In genomic region chr6:128296750-128297393, GRCm38 (mm10) we compare ENCODE assay signal across 8 mouse cellular contexts. TPM values are rescaled to one million over a fixed set of nuclear protein-coding genes. Genes with fewer than 3 reads are reported as not detected.
A peak's percentile ranks its signal among the peaks of the same experiment; 100 is the strongest.
DNase-seq lines count a peak whose midpoint lies in the region; ATAC-seq and TF ChIP-seq lines count a peak whose summit lies in the region.

No protein-coding gene starts in this region.

- H3K4me1 ChIP-seq in hindbrain, embryonic 10.5 days (replicated peaks): peaks cover 38% of the 10 kb centered on the region
- peaks cover 27% of the 10 kb centered on the region for H3K4me1 ChIP-seq in hindbrain, embryonic 12.5 days
- H3K4me1 ChIP-seq in midbrain, embryonic 11.5 days (ENCODE audit: control insufficient read depth, insufficient read depth, low read length): peaks cover 13% of the 10 kb centered on the region
- H3K4me1 ChIP-seq in midbrain, postnatal 0 days (ENCODE audit: insufficient read depth, low read length): peaks cover 7% of the 10 kb centered on the region; the same call in 1 of the 2 replicates
- peaks cover 16% of the 10 kb centered on the region for H3K4me1 ChIP-seq in embryonic facial prominence, embryonic 12.5 days

- no peak overlapping the region for H3K4me2 ChIP-seq in hindbrain, embryonic 12.5 days (replicated peaks)
- H3K4me2 ChIP-seq in midbrain, embryonic 11.5 days: no peak overlapping the region
- H3K4me2 ChIP-seq in midbrain, postnatal 0 days (ENCODE audit: low read depth, low read length, poor library complexity, severe bottlenecking): no peak overlapping the region
- H3K4me2 ChIP-seq in embryonic facial prominence, embryonic 12.5 days (replicated peaks): 0 out of 2 replicates have a peak overlapping the region, but pooled peaks have one; percentile 2

- no peak for ATAC-seq in hindbrain, embryonic 12.5 days (ENCODE audit: low FRiP score)
- no peak for ATAC-seq in midbrain, embryonic 11.5 days (ENCODE audit: low FRiP score)
- no peak for ATAC-seq in midbrain, postnatal 0 days (ENCODE audit: low FRiP score)
- no peak for ATAC-seq in embryonic facial prominence, embryonic 12.5 days (ENCODE audit: insufficient number of reproducible peaks, insufficient read depth, low FRiP score, low TSS enrichment)
- no peak for ATAC-seq in erythroid progenitor cell, adult 5-6 weeks (replicated peaks; ENCODE audit: low FRiP score, poor library complexity, severe bottlenecking)

- peaks cover 58% of the 10 kb centered on the region for H3K27me3 ChIP-seq in hindbrain, embryonic 10.5 days (ENCODE audit: insufficient read depth, poor library complexity, severe bottlenecking)
- H3K27me3 ChIP-seq in hindbrain, embryonic 12.5 days: peaks cover 59% of the 10 kb centered on the region
- H3K27me3 ChIP-seq in midbrain, embryonic 11.5 days (ENCODE audit: control insufficient read depth, insufficient read depth, low read length): peaks cover 45% of the 10 kb centered on the region
- peaks cover 33% of the 10 kb centered on the region for H3K27me3 ChIP-seq in midbrain, postnatal 0 days (ENCODE audit: insufficient read depth, low read length)
- H3K27me3 ChIP-seq in embryonic facial prominence, embryonic 12.5 days: peaks cover 29% of the 10 kb centered on the region

- H3K27ac ChIP-seq in hindbrain, embryonic 10.5 days: peak overlapping the region; percentile 24
- H3K27ac ChIP-seq in hindbrain, embryonic 12.5 days: no peak overlapping the region
- H3K27ac ChIP-seq in midbrain, embryonic 11.5 days (ENCODE audit: low read depth, low read length): no peak overlapping the region
- H3K27ac ChIP-seq in midbrain, postnatal 0 days (ENCODE audit: low read depth, low read length): no peak overlapping the region
- H3K27ac ChIP-seq in embryonic facial prominence, embryonic 12.5 days: no peak overlapping the region

- DNase-seq in hindbrain, embryonic 10.5 days (ENCODE audit: low spot score): no peak
- DNase-seq in midbrain, embryonic 11.5 days (ENCODE audit: low spot score, missing footprints): peak; percentile 51
- DNase-seq in midbrain, postnatal 0 days (ENCODE audit: low spot score): no peak
- DNase-seq in spleen, postnatal 36 days (ENCODE audit: low spot score in 2 of 2): no peak
- no peak for DNase-seq in ovary, postnatal 14 days (ENCODE audit: low spot score)

- no peak overlapping the region for H3K4me3 ChIP-seq in hindbrain, embryonic 10.5 days
- H3K4me3 ChIP-seq in hindbrain, embryonic 12.5 days: no peak overlapping the region
- H3K4me3 ChIP-seq in midbrain, embryonic 11.5 days (ENCODE audit: low read depth, low read length): no peak overlapping the region
- H3K4me3 ChIP-seq in midbrain, postnatal 0 days (ENCODE audit: low read depth, low read length): no peak overlapping the region
- no peak overlapping the region for H3K4me3 ChIP-seq in embryonic facial prominence, embryonic 12.5 days

- no peaks in the 10 kb centered on the region for H3K36me3 ChIP-seq in hindbrain, embryonic 10.5 days
- no peaks in the 10 kb centered on the region for H3K36me3 ChIP-seq in hindbrain, embryonic 12.5 days
- no peaks in the 10 kb centered on the region for H3K36me3 ChIP-seq in midbrain, embryonic 11.5 days (ENCODE audit: control insufficient read depth, insufficient read depth, low read length)
- H3K36me3 ChIP-seq in midbrain, postnatal 0 days (ENCODE audit: insufficient read depth, low read length): no peaks in the 10 kb centered on the region
- H3K36me3 ChIP-seq in embryonic facial prominence, embryonic 12.5 days: no peaks in the 10 kb centered on the region

- no peaks in the 10 kb centered on the region for H3K9me3 ChIP-seq in hindbrain, embryonic 10.5 days
- no peaks in the 10 kb centered on the region for H3K9me3 ChIP-seq in hindbrain, embryonic 12.5 days (replicated peaks)
- 0 out of 2 replicates have a peak, but pooled peaks cover 2% of the 10 kb centered on the region for H3K9me3 ChIP-seq in midbrain, embryonic 11.5 days (ENCODE audit: control insufficient read depth, low read length)
- no peaks in the 10 kb centered on the region for H3K9me3 ChIP-seq in midbrain, postnatal 0 days (ENCODE audit: low read length)
- H3K9me3 ChIP-seq in embryonic facial prominence, embryonic 12.5 days: no peaks in the 10 kb centered on the region

- 38% methylated on average over 11 of the region's 11 CpGs for WGBS in hindbrain, embryonic 10.5 days
- 40% methylated on average over 11 of the region's 11 CpGs for WGBS in hindbrain, embryonic 12.5 days
- 41% methylated on average over 11 of the region's 11 CpGs for WGBS in midbrain, embryonic 11.5 days
- 48% methylated on average over 11 of the region's 11 CpGs for WGBS in midbrain, postnatal 0 days
- WGBS in embryonic facial prominence, embryonic 12.5 days: 21% methylated on average over 11 of the region's 11 CpGs

- no peak overlapping the region for H3K9ac ChIP-seq in hindbrain, embryonic 12.5 days
- no peak overlapping the region for H3K9ac ChIP-seq in midbrain, embryonic 11.5 days (ENCODE audit: low read length)
- no peak overlapping the region for H3K9ac ChIP-seq in midbrain, postnatal 0 days (replicated peaks; ENCODE audit: low read length, poor library complexity, severe bottlenecking)
- H3K9ac ChIP-seq in embryonic facial prominence, embryonic 12.5 days: no peak overlapping the region

- TF ChIP-seq CTCF in midbrain, postnatal 0 days (IDR thresholded peaks at IDR 0.05): no peak

RNA-seq across cellular contexts. Expression of gene Tead4, which starts 3.8 kb away (rescaled TPM):
- polyA plus RNA-seq in hindbrain, embryonic 10.5 days (2016; fragmentation: Nextera tagmentation; extraction: Ambion mirVana): 2.5 and 2.9 TPM in 2 replicates
- 2.4 TPM in 2 replicates for polyA plus RNA-seq in hindbrain, embryonic 12.5 days (2016; fragmentation: Nextera tagmentation; extraction: Ambion mirVana)
- 0.39 and 1.7 TPM in 2 replicates for polyA plus RNA-seq in midbrain, embryonic 11.5 days (2014; fragmentation: Nextera tagmentation; extraction: Ambion mirVana)
- 0.42 and 0.82 TPM in 2 replicates for total RNA-seq in midbrain, postnatal 0 days (2014; rRNA removed)
- 0.17 and 0.27 TPM in 2 replicates for polyA plus RNA-seq in midbrain, postnatal 0 days (2015; fragmentation: Nextera tagmentation; extraction: Ambion mirVana)
- polyA plus RNA-seq in embryonic facial prominence, embryonic 12.5 days (2016; fragmentation: Nextera tagmentation; extraction: Ambion mirVana): 2.4 and 3.6 TPM in 2 replicates
- not detected in 2 replicates for total RNA-seq in erythroid progenitor cell, adult 5-6 weeks (2015; ENCODE audit: low replicate concordance)
- not detected in 2 replicates for total RNA-seq in erythroid progenitor cell, adult 5-6 weeks (2017; ENCODE audit: low replicate concordance)

RNA-seq across cellular contexts. Expression of gene Tulp3, which starts 58.8 kb away (rescaled TPM):
- polyA plus RNA-seq in hindbrain, embryonic 10.5 days (2016; fragmentation: Nextera tagmentation; extraction: Ambion mirVana): 19.1 and 21.4 TPM in 2 replicates
- 22.0 and 22.2 TPM in 2 replicates for polyA plus RNA-seq in hindbrain, embryonic 12.5 days (2016; fragmentation: Nextera tagmentation; extraction: Ambion mirVana)
- 14.5 and 15.5 TPM in 2 replicates for polyA plus RNA-seq in midbrain, embryonic 11.5 days (2014; fragmentation: Nextera tagmentation; extraction: Ambion mirVana)
- 14.1 and 14.3 TPM in 2 replicates for total RNA-seq in midbrain, postnatal 0 days (2014; rRNA removed)
- 11.7 and 14.7 TPM in 2 replicates for polyA plus RNA-seq in midbrain, postnatal 0 days (2015; fragmentation: Nextera tagmentation; extraction: Ambion mirVana)
- 29.1 and 29.3 TPM in 2 replicates for polyA plus RNA-seq in embryonic facial prominence, embryonic 12.5 days (2016; fragmentation: Nextera tagmentation; extraction: Ambion mirVana)
- 0.84 and 2.9 TPM in 2 replicates for total RNA-seq in erythroid progenitor cell, adult 5-6 weeks (2015; ENCODE audit: low replicate concordance)
- 2.3 and 3.0 TPM in 2 replicates for total RNA-seq in erythroid progenitor cell, adult 5-6 weeks (2017; ENCODE audit: low replicate concordance)
